Mouse (Mus musculus): Measurements from ENCODE around the gene Hibch.
"Not testable (repeated sequence)": the region's sequence is repeated elsewhere in the genome, so short reads cannot be mapped to it uniquely, and the experiment has no call there.

The Hibch gene

DNA sequence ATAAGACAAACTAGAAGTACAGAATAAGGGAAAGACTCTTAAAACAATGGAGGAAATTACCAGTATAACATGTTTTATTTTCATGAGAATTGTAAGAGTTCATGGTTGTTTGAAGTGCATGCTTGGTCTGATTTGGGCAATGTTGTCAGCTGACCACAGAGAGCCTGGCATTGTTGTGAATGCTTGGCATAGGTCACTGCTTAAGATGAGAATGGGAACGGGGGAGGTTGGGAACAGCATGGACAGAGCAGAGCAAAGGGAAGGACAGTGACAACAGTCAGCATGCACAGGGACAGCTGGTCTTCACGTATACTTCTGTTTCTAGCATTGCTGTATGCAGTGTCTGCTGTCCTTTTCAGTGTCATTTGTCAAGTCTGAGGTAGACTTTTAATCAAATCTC, 39.5 kb downstream of the Hibch start:
- no peak for DNase-seq (ENCODE audit: low spot score)

DNA sequence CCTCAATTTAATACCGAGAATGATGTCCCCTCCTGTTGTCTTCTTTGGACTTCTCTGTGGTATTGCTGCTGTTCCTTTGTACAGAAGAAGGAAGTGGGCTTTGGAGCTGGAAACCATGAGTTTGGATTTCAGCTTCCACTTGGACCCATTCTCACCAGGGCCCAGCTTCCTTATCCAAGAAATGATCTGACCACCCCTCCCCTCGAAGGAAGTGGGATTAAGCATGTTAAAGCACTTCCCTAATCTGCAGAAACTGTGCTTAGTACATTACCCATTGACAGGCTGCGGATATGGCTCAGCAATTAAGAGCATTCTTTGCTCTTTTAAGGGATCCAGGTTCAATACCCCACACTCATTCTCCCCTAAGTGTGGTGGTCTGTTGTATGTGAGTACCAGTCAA, 65.1 kb downstream of the Hibch start:
- DNase-seq (ENCODE audit: low spot score) = no peak

DNA sequence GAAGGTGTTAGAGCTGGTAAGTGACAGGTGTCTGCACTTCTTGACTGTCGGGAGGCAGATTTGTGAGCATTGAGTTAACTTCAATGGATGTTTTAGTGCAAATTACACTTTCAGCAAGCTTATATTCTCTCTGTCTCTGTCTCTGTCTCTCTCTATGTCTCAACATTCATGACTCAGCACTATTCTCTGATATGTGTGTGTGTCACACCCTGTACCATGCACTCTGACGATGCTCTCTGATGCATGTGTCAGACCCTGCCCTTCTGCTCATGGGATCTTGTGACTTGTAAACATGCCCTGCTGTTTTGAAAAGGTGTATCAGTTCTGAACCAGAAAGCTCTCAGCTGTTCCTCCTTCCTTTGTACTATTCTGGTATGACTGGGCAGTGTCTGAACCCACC, 71.9 kb downstream of the Hibch start:
- no peak for DNase-seq (ENCODE audit: low spot score)

DNA sequence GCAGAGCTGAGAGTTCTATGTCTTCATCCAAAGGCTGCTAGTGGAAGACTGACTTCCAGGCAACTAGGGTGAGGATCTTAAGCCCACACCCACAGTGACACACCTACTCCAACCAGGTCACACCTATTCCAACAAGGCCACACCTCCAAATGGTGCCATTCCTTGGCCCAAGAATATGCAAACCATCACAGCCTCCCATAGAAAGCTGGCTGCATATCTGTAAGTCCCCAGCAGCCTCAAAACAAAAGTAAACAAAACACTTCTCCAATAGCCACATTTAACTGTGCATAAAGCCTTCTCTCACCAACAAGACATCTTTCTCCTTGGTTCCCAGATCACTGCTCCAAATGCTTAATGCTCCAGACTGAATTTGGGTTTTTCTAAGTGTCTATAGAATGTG, 74.2 kb downstream of the Hibch start:
- not testable (repeated sequence) for DNase-seq (ENCODE audit: low spot score)

DNA sequence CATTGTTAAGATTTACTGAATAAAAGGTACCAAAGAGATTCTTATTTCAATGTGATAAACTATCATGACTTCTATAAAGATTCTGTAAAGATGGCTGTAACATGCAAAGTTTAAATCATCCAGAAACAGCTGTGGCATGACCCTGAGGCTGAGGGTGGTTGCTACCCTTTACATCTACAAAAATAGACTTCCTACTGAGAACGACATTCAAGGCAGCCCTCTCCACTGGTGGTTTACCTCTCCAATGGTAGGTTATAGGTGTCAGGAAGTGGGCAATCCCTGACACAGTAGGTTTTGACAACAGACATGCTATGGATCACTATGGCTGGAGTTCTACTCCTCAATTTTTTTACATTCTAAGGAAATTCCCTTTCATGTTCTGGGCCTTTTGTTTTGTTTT, 79.8 kb downstream of the Hibch start:
- DNase-seq (ENCODE audit: low spot score) = not testable (repeated sequence)

DNA sequence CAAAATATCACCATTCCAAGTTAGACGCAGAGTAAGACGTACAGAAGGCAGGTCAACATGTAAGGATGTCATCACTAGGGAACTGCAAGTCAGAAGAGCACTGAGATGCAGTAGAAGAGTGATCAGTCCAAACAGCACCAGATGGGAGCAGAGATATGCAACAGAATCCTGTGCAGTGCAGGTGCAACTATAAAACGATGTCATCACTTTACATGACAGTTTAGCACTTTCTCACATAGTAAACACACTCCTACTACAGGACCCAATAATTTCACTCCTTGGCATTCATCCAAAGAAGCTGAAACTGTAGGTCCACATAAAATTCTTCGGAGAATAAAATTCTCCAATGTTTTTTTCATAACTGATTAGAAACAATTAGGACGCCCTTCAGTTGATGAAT, 89.8 kb downstream of the Hibch start:
- no peak for DNase-seq (ENCODE audit: low spot score)

DNA sequence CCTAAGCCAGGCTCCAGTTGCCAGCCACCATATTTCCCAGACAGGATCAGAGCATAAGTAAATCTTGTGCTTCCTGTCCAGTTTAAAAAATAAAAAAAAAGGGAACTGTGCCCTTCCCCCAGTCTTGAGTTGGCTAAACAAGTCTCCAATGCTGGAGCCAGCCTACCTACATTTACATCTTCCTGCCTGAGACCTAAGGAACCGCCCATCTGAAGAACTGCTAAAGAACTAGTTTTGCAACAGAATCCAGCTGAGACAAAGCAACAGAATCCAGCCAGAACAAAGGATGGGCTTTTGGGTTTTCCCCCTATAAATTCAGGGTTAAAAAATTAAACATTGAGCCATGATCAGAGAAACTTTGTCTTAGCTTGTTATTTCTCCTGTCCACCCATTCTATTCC, 94.3 kb downstream of the Hibch start:
- no peak for DNase-seq (ENCODE audit: low spot score)

DNA sequence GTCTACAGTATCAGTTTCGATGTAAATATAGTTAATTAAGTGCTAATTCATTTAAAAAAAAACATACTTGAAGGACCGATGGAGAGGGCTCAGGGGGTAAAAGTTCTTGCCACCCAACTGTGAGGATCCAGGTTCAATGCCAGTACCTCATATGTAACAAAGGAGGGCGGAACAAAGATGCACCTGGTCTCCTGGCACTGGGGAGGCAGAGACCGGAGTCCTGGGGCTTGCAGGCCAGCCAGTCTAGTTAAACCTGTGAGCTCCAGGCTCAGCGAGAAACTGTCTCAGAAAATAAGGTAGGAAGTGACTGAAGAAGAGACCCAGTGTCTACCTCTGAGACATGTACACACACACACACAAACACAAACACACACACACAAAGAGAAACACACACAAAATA, 103.2 kb downstream of the Hibch start:
- DNase-seq (ENCODE audit: low spot score) = no peak

DNA sequence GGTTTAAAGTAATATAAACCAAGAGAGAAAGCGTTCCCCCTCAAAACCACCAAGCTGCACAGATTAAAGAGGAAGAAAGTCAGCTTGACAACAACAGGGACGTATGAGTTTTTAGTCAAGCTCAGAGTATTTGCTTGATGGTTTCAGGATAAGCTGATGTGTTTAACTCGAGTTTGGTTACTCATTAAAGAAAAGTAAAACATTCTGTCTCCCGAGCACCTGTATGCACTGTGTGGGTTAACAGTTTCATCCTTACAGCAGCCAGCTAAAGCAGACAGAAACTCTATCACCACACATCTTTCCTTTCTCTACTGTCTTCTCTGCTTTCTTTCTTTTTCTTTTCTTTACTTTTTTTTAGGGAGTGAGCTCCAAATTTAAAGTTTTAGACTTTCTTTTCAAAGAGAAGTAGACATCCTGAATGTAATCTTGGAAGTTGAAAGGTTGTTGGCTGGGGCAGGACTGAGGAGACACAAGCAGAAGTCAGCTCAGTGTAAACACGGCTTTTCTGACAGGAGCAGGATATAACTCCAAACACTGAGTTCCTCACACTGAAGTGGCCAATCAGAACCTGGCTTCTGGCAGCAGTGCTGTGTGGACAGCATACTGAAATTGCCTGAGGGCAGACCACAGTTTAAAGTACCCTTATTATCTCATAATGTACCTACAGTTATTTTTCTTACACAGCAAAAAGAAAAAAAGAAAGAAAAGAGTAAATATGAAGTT, 106.6 kb downstream of the Hibch start:
- no peak for DNase-seq (ENCODE audit: low spot score)

DNA sequence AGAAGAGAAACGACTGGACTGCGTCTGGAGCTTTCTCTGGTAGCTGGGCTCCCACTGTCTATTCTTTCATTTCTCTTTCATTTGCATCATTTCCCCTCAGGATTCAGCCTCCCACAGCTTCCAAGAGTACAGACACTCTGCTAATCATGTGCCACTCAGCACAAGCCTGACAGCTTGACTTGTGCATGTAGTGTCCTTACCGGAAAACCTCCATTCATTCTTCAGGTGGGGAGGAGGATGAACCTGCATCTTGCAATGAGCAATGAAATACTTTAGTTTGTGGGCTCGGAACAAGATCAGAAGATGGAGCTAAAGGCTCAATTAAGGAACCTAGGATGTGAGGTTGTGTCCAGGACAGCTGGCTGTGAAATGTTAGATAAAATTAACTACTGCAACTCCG, 107.4 kb downstream of the Hibch start:
- DNase-seq (ENCODE audit: low spot score) = no peak

DNA sequence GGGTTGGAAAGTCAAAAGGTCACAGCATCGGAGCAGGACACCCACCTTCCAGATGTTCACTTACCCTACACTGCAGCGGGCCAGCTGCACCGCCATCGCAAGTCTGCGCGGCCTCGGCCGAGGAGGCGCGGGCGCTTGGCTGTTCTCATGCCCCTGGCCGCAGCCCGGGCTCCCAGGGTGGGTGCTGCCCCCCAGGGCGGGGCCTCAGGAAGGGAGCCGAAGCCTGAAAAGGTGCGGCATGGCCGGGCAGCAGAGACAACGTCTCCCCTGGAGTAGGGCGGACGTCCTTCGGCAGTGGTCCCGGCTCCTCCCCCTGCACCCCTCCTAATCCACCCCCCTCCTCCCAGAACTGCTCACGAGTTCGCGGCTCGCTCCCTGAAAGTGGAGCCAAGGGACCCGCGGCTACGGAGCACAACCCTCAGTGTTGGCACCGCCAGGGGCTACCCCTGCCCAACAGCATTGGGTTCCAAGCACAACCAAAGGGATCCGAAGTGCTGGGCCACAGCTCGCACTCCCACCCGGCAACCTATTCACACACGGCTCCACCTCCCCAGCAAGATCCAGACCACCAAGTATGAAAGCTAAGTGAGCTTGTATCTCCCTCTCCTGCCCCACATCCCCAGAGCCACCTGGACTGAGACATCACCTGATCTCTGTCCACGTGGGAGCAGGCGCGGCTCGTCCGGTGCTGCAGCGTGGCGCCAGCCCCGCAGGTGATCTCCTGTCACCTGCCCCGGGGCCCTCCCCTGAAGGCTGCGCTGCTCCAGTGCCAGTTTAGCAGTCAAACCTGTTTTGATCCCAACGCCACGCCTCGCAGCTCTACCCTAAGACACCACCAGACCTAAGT, 108.0 kb downstream of the Hibch start:
- DNase-seq (ENCODE audit: low spot score) = peak; percentile 45

DNA sequence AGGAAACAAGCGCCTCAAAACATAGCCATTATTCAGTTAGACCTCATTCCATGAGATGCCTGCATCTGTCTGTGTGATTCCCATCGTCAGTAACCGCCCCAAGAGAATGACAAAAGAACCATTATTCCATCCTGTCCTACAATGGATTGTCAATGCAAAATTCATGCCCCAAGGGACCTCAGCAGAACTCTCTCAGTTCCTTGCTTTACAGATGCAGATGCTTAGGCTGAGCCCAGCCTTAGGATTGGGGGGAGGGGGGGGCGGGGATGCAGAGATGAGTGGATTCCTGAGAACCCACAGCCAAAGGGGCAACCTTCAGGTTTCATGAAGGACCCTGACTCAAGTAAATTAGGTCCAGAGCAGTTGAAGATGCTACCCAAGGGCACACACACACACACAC, 108.8 kb downstream of the Hibch start:
- DNase-seq (ENCODE audit: low spot score) = no peak

DNA sequence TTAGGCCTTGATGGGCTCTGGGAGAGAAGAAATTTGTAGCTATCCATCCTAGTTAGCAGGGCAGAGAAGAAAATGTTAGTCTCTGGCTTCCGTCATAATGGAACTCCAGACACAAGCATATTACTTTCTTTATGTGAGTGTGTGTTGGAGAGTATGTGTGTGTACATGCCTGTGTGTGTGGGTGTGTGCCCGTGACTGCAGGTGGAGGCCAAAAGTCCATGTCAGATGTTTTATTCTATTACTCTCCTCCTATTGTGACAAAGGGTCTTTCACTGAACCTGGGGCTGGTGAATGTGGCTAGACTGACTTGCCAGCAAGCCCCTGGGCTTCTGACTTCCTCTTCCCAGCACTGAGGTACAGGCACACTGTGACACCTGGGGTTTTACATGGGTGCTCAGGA, 109.7 kb downstream of the Hibch start:
- DNase-seq (ENCODE audit: low spot score) = no peak

DNA sequence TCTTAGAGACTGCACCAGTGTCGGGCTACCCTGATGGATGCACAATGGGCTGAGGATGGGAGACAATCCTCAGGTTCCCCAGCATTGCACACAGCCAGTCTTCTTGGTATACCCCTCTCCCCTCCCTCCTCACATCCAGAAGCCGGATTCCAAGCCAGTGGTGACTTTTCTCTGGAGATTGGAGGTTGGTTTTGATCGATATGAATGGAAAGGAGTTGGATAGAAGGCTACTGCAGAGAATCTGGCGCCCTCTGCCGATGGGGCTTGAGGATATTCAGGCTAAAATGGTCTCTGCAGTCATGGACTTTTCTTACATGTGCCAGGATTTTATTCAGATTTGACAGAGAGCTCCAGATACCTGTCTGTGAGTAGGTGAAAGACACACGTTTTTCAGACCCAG, 110.4 kb downstream of the Hibch start:
- peak; percentile 64 for DNase-seq (ENCODE audit: low spot score)

DNA sequence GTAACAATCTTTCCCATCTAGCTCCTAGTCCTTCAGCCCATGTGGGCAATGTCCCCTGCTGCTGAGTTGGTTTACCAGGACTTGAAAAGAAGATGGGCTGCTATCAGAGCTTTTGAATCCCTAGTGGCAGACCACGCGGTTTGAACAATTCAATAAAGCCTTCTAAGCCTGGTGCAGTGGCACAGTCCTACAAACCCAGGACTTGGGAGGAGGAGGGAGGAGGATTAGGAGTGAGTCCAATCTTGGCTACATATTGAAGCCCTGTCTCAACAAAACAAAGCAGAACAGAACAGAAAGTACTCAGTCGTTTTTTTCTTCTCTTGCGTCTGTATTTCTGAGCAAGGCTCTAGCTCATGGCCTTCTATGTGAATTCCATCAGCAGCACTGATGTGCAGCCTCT, 112.0 kb downstream of the Hibch start:
- DNase-seq (ENCODE audit: low spot score) = no peak

DNA sequence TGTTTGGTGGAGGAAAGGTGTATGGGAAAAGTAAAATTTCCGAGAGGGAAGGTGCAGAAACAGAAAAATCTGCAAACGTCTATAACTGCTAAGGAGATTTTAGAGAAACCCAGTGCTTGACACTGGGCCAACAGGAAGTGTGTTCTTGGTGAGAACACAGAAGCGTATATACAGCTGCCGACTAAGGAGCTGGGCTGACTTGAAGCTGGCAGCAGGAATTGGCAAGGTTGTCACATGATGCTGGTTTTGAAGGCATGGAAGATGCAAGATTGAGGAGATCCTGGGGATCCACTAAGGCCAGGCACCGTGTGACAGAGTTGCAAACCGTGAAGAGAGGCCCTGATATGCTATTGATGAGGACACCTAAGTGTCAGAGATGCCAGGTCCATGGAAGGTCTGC, 115.5 kb downstream of the Hibch start:
- no peak for DNase-seq (ENCODE audit: low spot score)

DNA sequence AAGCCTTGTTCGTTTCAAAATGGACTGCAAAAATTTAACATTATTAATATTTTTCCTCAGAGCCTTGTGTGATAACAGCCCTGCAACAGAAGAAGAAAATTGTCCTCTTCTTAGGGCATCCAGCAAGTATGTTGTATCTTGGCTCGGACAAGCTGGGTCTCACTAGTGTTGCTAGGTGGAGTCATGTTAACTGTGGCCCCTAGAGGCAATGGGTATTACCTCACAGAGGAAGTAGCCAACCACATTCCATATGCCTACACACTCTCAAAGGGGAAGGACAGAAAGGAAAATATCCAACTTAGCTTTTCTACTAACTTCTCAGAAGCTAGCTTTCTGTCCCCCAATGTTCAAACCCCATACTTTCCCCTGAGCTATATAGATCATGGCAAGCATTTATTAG, 118.4 kb downstream of the Hibch start:
- no peak for DNase-seq (ENCODE audit: low spot score)

DNA sequence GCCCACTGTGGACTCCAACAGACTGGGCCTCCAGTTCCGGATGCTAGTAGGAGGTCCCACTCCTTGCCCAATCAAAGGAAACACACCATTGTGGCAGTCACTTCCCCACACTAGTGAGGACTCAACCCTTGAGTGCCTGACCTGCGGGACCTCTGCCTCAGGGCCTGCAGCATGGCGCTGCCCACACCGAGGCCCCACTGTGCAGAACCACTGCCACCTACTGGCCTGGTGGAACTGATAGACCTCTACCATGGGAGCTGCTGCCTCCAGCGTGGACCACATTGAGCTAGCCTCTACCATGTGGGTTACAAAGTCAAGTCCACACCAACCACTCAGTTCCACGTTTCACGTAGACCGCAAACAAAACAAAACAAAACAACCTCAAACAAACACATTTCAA, 119.9 kb downstream of the Hibch start:
- no peak for DNase-seq (ENCODE audit: low spot score)
